Mouse (Mus musculus) embryonic facial prominence, embryonic 14.5 days (tissue): Measurements from ENCODE around the gene Fndc3b. TPM values are rescaled to one million over a fixed set of nuclear protein-coding genes. Genes with fewer than 3 reads are reported as not detected.

Experiments
- ATAC-seq: fragments of 200-750 bp; cut with Nextera tagmentation; 2 replicates; pipeline ENCODE4 v1.8.0; 2017; ENCODE audit warnings: low read depth, moderate number of reproducible peaks, moderate TSS enrichment
- DNase-seq: peaks from one replicate; pipeline ENCODE4 v3.0.0-alpha.2; 2015; ENCODE audit warnings: low spot score
- H3K27ac ChIP-seq: fragments of 300-500 bp; sonication (generic); replicated peaks from 2 replicates; pipeline ENCODE4 v1.5.1; 2014; ENCODE audit warnings: low read depth, mild to moderate bottlenecking, low read length, moderate library complexity
- H3K27me3 ChIP-seq: fragments of 300-500 bp; sonication (generic); replicated peaks from 2 replicates; pipeline ENCODE4 v1.6.1; 2014; ENCODE audit warnings: low read length; ENCODE audit not compliant: control insufficient read depth, insufficient read depth
- H3K36me3 ChIP-seq: fragments of 300-500 bp; sonication (generic); 2 replicates; pipeline ENCODE4 v1.6.1; 2014; ENCODE audit warnings: low read length, mixed read lengths; ENCODE audit not compliant: control insufficient read depth, insufficient read depth
- H3K4me1 ChIP-seq: fragments of 300-500 bp; sonication (generic); 2 replicates; pipeline ENCODE4 v1.6.1; 2014; ENCODE audit warnings: antibody characterized with exemption, low read length; ENCODE audit not compliant: control insufficient read depth, insufficient read depth
- H3K4me2 ChIP-seq: fragments of 300-500 bp; sonication (generic); 2 replicates; pipeline ENCODE4 v1.6.1; 2014; ENCODE audit warnings: low read depth, mild to moderate bottlenecking, low read length, moderate library complexity, mixed read lengths
- H3K4me3 ChIP-seq: fragments of 300-500 bp; sonication (generic); 2 replicates; pipeline ENCODE4 v1.5.1; 2014; ENCODE audit warnings: low read depth, mild to moderate bottlenecking, low read length
- H3K9ac ChIP-seq: fragments of 300-500 bp; sonication (generic); 2 replicates; pipeline ENCODE4 v1.6.1; 2014; ENCODE audit warnings: low read depth, mild to moderate bottlenecking, low read length, moderate library complexity, mixed read lengths
- H3K9me3 ChIP-seq: fragments of 300-500 bp; sonication (generic); 2 replicates; pipeline ENCODE4 v1.6.1; 2016; ENCODE audit warnings: low read length; ENCODE audit not compliant: control insufficient read depth
- WGBS: fragments of 180-500 bp; shearing (Covaris S2); extraction: QIAGEN DNeasy Blood & Tissue Kit; methylation state at CpG from one replicate; pipeline ENCODE4 v1.1.7; 2014; 5-methylcytosine and 5-hydroxymethylcytosine counted together
- polyA plus RNA-seq: library from polyadenylated mRNA; unstranded; fragments of >200 nt; fragmentation: Nextera tagmentation; extraction: Ambion mirVana; gene quantifications from 2 replicates; pipeline ENCODE4 v1.2.1, GENCODE M21; 2014

The Fndc3b gene
- polyA plus RNA-seq, 1 experiment from 2014 or later, result 44.3 TPM

- Histone ChIP-seq H3K4me2 (no peak overlapping the region), H3K9me3 (no peaks in the 10 kb centered on the region), H3K4me1 (no peaks in the 10 kb centered on the region), H3K4me3 (no peak overlapping the region), H3K27ac (no peak overlapping the region), H3K36me3 (peaks cover 99% of the 10 kb centered on the region), H3K27me3 (no peaks in the 10 kb centered on the region), H3K9ac (no peak overlapping the region)
- DNase-seq, result no peak
- ATAC-seq, result no peak
- 88% methylated on average over 8 of the region's 8 CpGs for WGBS
Measured at GRCm38 (mm10) chr3:27454402-27455195, 256.5 kb downstream of the Fndc3b start.

GRCm38 (mm10) chr3:27453453-27454098 lies 257.5 kb downstream of the Fndc3b start:
- H3K27me3 ChIP-seq, result no peaks in the 10 kb centered on the region
- no peak overlapping the region for H3K9ac ChIP-seq
- H3K4me2 ChIP-seq, result no peak overlapping the region
- H3K4me1 ChIP-seq, result no peaks in the 10 kb centered on the region
- WGBS, result 86% methylated on average over 13 of the region's 13 CpGs
- no peak overlapping the region for H3K4me3 ChIP-seq
- H3K36me3 ChIP-seq, result peaks cover 99% of the 10 kb centered on the region
- ATAC-seq (no peak), DNase-seq (no peak)
- H3K27ac ChIP-seq, result no peak overlapping the region
- no peaks in the 10 kb centered on the region for H3K9me3 ChIP-seq

GRCm38 (mm10) chr3:27449447-27449846 lies 261.7 kb downstream of the Fndc3b start:
- WGBS, result 93% methylated on average over 4 of the region's 4 CpGs
- ATAC-seq, result no peak

GRCm38 (mm10) chr3:27448367-27448766 lies 262.7 kb downstream of the Fndc3b start:
- Histone ChIP-seq H3K9me3 (no peaks in the 10 kb centered on the region), H3K4me1 (no peaks in the 10 kb centered on the region), H3K27me3 (no peaks in the 10 kb centered on the region), H3K9ac (no peak overlapping the region), H3K4me3 (no peak overlapping the region), H3K36me3 (peaks cover 76% of the 10 kb centered on the region), H3K4me2 (no peak overlapping the region), H3K27ac (no peak overlapping the region)
- DNase-seq (no peak), ATAC-seq (no peak)
- WGBS, result 82% methylated on average over 9 of the region's 9 CpGs

More at GRCm38 (mm10) chr3:27449447-27449846, 261.7 kb downstream of the Fndc3b start:
- H3K4me1 ChIP-seq, result no peaks in the 10 kb centered on the region
- no peak overlapping the region for H3K9ac ChIP-seq
- no peaks in the 10 kb centered on the region for H3K9me3 ChIP-seq
- DNase-seq, result no peak
- H3K4me2 ChIP-seq, result no peak overlapping the region
- H3K4me3 ChIP-seq, result no peak overlapping the region
- peaks cover 83% of the 10 kb centered on the region for H3K36me3 ChIP-seq
- H3K27me3 ChIP-seq, result no peaks in the 10 kb centered on the region
- no peak overlapping the region for H3K27ac ChIP-seq

GRCm38 (mm10) chr3:27439704-27440103 lies 271.4 kb downstream of the Fndc3b start:
- Histone ChIP-seq H3K4me1 (no peaks in the 10 kb centered on the region), H3K27ac (no peak overlapping the region), H3K4me3 (no peak overlapping the region), H3K4me2 (no peak overlapping the region), H3K36me3 (peaks cover 51% of the 10 kb centered on the region), H3K27me3 (no peaks in the 10 kb centered on the region), H3K9ac (no peak overlapping the region), H3K9me3 (no peaks in the 10 kb centered on the region)
- ATAC-seq, result no peak
- 63% methylated on average over 16 of the region's 16 CpGs for whole genome bisulfite sequencing
- no peak for DNase-seq

GRCm38 (mm10) chr3:27435096-27435620 lies 275.9 kb downstream of the Fndc3b start:
- H3K27me3 ChIP-seq, result no peaks in the 10 kb centered on the region
- H3K4me3 ChIP-seq, result no peak overlapping the region
- no peak overlapping the region for H3K27ac ChIP-seq
- H3K4me2 ChIP-seq, result no peak overlapping the region
- H3K9ac ChIP-seq, result no peak overlapping the region
- ATAC-seq, result no peak
- H3K36me3 ChIP-seq, result peaks cover 70% of the 10 kb centered on the region
- no peaks in the 10 kb centered on the region for H3K4me1 ChIP-seq
- no peaks in the 10 kb centered on the region for H3K9me3 ChIP-seq
- 53% methylated on average over 6 of the region's 6 CpGs for WGBS
- no peak for DNase-seq

- no peak overlapping the region for H3K27ac ChIP-seq
- WGBS, result 63% methylated on average over 3 of the region's 3 CpGs
- DNase-seq, result peak; percentile 38
Measured at GRCm38 (mm10) chr3:27432981-27433380, 278.1 kb downstream of the Fndc3b start.

GRCm38 (mm10) chr3:27430621-27431263 lies 280.4 kb downstream of the Fndc3b start:
- H3K4me2 ChIP-seq, result no peak overlapping the region
- no peaks in the 10 kb centered on the region for H3K27me3 ChIP-seq
- H3K27ac ChIP-seq, result no peak overlapping the region
- 83% methylated on average over 13 of the region's 13 CpGs for WGBS
- no peak overlapping the region for H3K4me3 ChIP-seq
- peak; percentile 23 for DNase-seq
- ATAC-seq, result no peak
- peaks cover 66% of the 10 kb centered on the region for H3K36me3 ChIP-seq
- H3K9me3 ChIP-seq, result no peaks in the 10 kb centered on the region
- no peaks in the 10 kb centered on the region for H3K4me1 ChIP-seq
- H3K9ac ChIP-seq, result no peak overlapping the region

More at GRCm38 (mm10) chr3:27432981-27433380, 278.1 kb downstream of the Fndc3b start:
- Histone ChIP-seq H3K9me3 (no peaks in the 10 kb centered on the region), H3K4me1 (no peaks in the 10 kb centered on the region), H3K36me3 (peaks cover 70% of the 10 kb centered on the region), H3K4me2 (no peak overlapping the region), H3K4me3 (no peak overlapping the region), H3K9ac (no peak overlapping the region), H3K27me3 (no peaks in the 10 kb centered on the region)
- ATAC-seq, result 0 out of 2 replicates have a peak, but pooled peaks have one; percentile 22
